Mouse (Mus musculus) gastrocnemius, postnatal 10 days (tissue): ENCODE measurements around the gene Jam2. TPM values are rescaled to one million over a fixed set of nuclear protein-coding genes. Genes with fewer than 3 reads are reported as not detected.

Experiments used
- DNase-seq: peaks from one replicate; pipeline ENCODE4 v3.0.0; 2021; ENCODE audit warnings: mixed read lengths
- total RNA-seq, 2 experiments: library from RNA; stranded (reverse); gene quantifications; 2 replicates each; pipeline ENCODE4 v1.2.3; 2021

The Jam2 gene
- total RNA-seq, 2 experiments from 2014 or later = 24.3 to 25.4 TPM

GRCm38 (mm10) chr16:84779718-84780117 lies 5.8 kb downstream of the Jam2 start:
- no peak for DNase-seq

GRCm38 (mm10) chr16:84783279-84783678 lies 9.4 kb downstream of the Jam2 start:
- DNase-seq = no peak

- DNase-seq = no peak
These were observed 11.0 kb downstream of the Jam2 start for GRCm38 (mm10) chr16:84784966-84785365.

GRCm38 (mm10) chr16:84790595-84791165 lies 16.8 kb downstream of the Jam2 start:
- no peak for DNase-seq

GRCm38 (mm10) chr16:84793401-84793800 lies 19.5 kb downstream of the Jam2 start:
- no peak for DNase-seq

- no peak for DNase-seq
These were observed 21.4 kb downstream of the Jam2 start for GRCm38 (mm10) chr16:84795337-84795736.

- DNase-seq = no peak
These were observed 22.8 kb downstream of the Jam2 start for GRCm38 (mm10) chr16:84796678-84797077.

- DNase-seq = no peak
These were observed 26.1 kb downstream of the Jam2 start for GRCm38 (mm10) chr16:84800038-84800437.

GRCm38 (mm10) chr16:84802217-84802616 lies 28.3 kb downstream of the Jam2 start:
- DNase-seq = peak; percentile 35

- DNase-seq = no peak
These were observed 30.9 kb downstream of the Jam2 start for GRCm38 (mm10) chr16:84804866-84805265.

GRCm38 (mm10) chr16:84806175-84806574 lies 32.3 kb downstream of the Jam2 start:
- no peak for DNase-seq

GRCm38 (mm10) chr16:84807874-84808273 lies 34.0 kb downstream of the Jam2 start:
- no peak for DNase-seq

GRCm38 (mm10) chr16:84810254-84810653 lies 36.3 kb downstream of the Jam2 start:
- no peak for DNase-seq

GRCm38 (mm10) chr16:84813852-84814251 lies 39.9 kb downstream of the Jam2 start:
- DNase-seq = no peak

GRCm38 (mm10) chr16:84814511-84814910 lies 40.6 kb downstream of the Jam2 start:
- DNase-seq = no peak

GRCm38 (mm10) chr16:84817423-84817822 lies 43.5 kb downstream of the Jam2 start:
- DNase-seq = no peak

- DNase-seq = peak; percentile 32
These were observed 51.1 kb downstream of the Jam2 start for GRCm38 (mm10) chr16:84825009-84825408.

- DNase-seq = no peak
These were observed 57.8 kb downstream of the Jam2 start for GRCm38 (mm10) chr16:84831696-84832095.

GRCm38 (mm10) chr16:84832736-84833135 lies 58.8 kb downstream of the Jam2 start:
- DNase-seq = peak; percentile 22

- no peak for DNase-seq
These were observed 60.4 kb downstream of the Jam2 start for GRCm38 (mm10) chr16:84834344-84834743.

- DNase-seq = peak; percentile 87
These were observed 61.0 kb downstream of the Jam2 start, which contains the start of gene Gabpa for GRCm38 (mm10) chr16:84834745-84835440. Gabpa (plus strand) TSS chr16:84834925.

- peak; percentile 83 for DNase-seq
These were observed 61.5 kb downstream of the Jam2 start, which contains the start of gene Atp5j for GRCm38 (mm10) chr16:84835441-84835822. Atp5j (minus strand) TSS chr16:84835625.

- DNase-seq = peak; percentile 40
These were observed 62.2 kb downstream of the Jam2 start for GRCm38 (mm10) chr16:84835823-84836743.
